Mouse (Mus musculus): ENCODE measurements at regions not wholly inside any gene's neighbourhood (a gene's known extent, or its start where the extent isn't known, plus 50 kb on each side); places are given as distances from the start of the nearest gene placed in this dataset.

DNA sequence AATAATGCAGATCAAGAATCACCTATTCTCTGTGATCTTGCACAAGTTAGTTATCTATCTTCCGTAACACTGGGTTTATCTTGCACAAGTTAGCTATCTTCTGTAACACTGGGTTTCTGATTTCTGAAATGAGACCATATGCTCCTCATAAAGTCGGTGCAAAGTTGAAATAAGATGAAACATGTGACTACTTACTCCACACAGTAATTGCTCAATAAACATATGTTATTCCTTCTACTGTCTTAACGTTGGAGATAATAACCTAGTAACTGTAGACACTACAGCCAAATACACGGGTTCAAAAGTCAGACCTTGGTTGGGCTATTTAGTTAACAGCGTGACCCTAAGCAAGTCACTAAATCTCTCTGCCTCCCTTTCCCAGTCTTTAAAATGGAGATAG is 65.8 kb upstream of the Atp11b start:
- no peak for DNase-seq (ENCODE audit: extremely low spot score, low read depth, low spot score)

DNA sequence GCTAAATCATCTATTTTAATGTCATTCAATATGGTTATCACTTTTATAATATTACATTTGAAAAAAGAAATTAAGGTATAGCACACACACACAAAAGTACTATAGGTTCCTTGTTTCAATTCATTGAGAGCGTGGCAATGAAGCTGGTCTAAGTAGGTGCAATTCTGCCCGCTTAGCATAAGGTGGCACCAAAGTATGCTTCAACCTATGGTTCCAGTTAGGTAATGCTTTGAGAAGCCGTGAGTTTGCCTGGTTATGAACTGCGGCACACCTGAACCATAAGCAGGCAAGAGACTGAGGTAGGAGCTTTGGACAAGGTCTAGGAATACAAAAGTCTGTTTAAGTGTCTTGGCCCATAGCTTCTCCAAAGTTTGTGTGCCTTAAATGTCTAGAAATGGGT is 65.1 kb upstream of the Atp11b start:
- no peak for DNase-seq (ENCODE audit: extremely low spot score, low read depth, low spot score)

DNA sequence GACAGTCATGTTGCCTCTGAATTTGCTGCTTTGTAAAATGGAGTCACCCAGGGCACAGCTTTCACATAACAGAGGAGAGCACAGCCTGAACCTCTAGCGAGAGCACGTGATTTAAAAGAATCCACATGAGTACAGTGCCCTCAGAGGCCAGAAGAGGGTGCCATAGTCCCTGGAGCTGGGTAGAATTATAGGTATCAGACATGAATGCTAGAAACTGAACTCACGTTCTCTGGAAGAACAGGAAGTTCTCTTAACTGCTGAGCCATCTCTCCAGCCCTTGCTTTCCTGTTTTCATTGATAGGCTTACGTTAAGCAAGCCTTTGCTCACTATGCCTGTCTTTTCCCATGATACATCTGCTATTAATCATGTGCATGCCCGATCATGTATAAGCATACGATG is 60.9 kb upstream of the Atp11b start:
- DNase-seq (ENCODE audit: extremely low spot score, low read depth, low spot score) = peak; percentile 54

DNA sequence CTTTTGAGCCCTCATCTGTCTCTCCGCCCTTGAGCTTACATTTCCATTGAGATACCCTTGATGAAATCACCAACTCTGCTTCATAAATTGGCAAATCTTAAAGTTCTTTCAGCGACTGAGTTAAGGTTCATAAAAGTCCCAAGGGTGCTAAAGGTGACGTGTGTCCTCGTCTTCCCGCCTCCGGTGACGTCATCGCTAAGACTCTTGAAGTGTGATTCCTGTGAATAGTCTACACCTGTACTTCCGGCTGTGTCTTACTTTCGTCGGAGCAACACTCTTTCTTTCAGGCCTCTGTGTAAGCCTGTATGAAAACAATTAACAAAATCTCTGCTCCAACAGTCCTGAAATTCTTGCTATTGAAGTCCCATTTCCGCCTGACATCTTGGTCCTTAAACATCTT is 60.4 kb upstream of the Atp11b start:
- DNase-seq (ENCODE audit: extremely low spot score, low read depth, low spot score) = no peak

DNA sequence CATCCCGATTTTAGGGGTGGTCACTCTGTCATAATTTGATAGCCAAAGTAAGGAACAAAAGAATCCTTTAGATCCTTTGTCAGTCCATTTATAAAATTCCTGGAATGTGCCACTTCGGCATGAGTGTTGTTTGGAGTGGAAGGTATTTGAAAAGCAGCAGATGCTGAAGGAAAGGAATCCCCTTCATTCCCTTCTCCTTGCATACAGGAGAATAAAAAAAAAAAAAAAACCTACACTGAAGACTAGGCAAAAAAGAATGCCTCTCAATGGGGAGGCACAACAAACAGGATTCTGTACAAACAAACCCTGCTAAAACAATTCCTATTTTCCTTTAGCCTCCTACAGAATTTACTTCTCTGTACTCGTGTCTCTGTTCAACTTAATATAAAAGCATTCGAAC is 59.7 kb upstream of the Atp11b start:
- DNase-seq (ENCODE audit: extremely low spot score, low read depth, low spot score) = no peak

DNA sequence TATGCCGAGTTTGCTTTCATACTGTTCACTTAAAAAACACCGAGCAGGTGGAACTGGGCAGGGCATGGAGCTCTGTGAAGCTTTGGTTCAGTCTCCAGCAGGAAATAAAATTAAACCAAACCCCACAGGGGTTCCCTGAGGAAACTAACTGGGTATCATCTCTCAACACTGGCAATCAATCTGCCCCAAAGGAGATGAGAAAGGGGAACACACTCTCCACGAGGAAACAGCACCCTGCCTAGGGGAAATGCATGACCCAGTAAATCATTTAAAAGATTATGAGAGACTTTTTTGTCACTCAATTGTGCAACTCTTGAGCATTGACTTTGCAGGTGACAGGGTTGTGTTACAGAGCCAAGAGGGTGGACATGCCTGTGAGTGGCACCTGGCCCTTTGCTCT is 58.0 kb upstream of the Atp11b start:
- DNase-seq (ENCODE audit: extremely low spot score, low read depth, low spot score) = no peak

DNA sequence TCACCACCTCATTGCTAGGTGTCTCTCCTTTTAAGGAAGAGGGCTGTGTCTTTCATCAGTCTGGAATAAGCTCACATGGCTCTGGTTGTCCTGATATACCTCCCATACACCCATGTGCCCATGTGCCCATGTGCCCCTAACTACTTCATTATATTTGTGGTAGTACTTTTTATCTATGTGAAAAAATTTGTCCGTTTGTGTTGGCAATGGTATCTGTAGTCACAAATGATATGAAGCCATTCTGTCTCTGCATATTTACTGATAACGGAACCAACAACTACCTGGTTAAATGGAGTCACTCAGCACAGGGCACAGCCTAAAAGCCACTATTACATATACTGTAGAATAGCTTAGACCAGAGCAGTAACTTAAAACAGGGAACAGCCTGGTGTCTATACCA is 54.6 kb upstream of the Atp11b start:
- no peak for DNase-seq (ENCODE audit: extremely low spot score, low read depth, low spot score)

DNA sequence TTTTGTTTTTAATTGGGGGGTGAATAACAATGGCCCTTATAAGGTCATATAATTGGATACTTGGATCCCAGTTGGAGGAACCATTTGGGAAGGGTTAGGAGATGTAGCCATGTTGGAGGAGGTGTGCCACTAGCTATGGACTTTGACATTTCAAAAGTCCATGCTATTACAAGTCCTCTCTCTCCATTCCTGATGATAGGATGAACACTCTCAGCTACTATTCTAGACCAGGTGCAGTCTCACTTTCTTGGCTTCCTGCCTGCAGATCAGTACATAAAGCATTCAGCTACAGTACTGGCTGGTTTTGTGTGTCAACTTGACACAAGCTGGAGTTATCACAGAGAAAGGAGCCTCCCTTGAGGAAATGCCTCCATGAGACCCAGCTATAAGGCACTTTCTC is 53.9 kb upstream of the Atp11b start:
- DNase-seq (ENCODE audit: extremely low spot score, low read depth, low spot score) = no peak

DNA sequence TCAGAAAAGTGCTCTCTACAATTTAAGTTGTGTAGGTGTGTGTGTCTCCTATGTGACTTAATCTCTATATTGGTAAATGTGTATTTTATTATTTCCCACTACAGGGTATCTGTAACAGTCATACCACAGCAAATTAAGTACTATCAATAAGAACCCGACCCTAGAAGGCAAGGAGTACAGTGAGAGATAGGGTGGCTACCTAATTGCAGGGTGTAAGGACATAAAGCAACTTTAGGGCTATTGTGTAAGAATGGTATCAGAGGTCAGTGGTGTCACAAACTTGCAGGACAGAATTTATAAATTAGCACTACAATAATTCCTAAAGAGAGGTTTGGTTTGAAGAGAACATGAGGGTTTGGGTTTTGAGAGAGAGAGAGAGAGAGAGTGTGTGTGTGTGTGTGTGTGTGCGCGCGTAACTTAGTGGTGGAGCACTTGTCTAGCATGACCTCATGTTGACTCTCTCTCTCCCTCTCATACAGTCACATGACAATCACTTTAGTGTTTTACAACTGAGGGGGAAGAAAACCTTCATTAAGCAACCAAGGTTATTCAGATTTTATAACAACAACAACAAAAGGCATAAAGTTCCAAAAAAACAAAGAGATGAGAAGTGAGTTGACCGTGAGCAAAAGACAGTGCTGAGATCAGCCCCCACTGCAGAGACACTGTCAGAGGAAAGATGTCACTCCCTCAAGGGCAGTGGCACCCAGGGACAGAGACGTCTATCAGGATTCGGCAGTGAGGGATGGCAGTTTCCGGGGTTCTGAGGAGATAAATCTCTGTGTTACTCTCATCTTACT is 50.2 kb upstream of the Atp11b start:
- no peak for DNase-seq (ENCODE audit: extremely low spot score, low read depth, low spot score)

All from hindlimb bud, embryonic 11.5 days (tissue).